Mouse (Mus musculus) left cerebral cortex, adult 6 months (tissue): ENCODE measurements around the gene Prdm16. TPM values are rescaled to one million over a fixed set of nuclear protein-coding genes. Genes with fewer than 3 reads are reported as not detected.

Experiments used
- long read RNA-seq, 2 experiments: library from polyadenylated mRNA; unstranded; transcript quantifications; one replicate each; pipeline ENCODE4 v2.0.0; 2019 to 2020
- polyA plus RNA-seq: library from polyadenylated mRNA; unstranded; fragments of <200 nt; fragmentation: Nextera tagmentation; gene quantifications from 2 replicates; pipeline ENCODE4 v1.2.3, GENCODE M21; 2021

Gene Prdm16
- 5.1 and 5.4 TPM in 2 replicates for polyA plus RNA-seq
- long read RNA-seq, experiment 1, full-length matches to known transcripts = 1 of 45 reads
- long read RNA-seq, experiment 1, partial matches to known transcripts = 3 of 45 reads
- long read RNA-seq, experiment 1, other reads (novel, unspliced or antisense) = 41 of 45 reads
- long read RNA-seq, experiment 2, partial matches to known transcripts = 2 of 17 reads
- long read RNA-seq, experiment 2, other reads (novel, unspliced or antisense) = 15 of 17 reads

DNA sequence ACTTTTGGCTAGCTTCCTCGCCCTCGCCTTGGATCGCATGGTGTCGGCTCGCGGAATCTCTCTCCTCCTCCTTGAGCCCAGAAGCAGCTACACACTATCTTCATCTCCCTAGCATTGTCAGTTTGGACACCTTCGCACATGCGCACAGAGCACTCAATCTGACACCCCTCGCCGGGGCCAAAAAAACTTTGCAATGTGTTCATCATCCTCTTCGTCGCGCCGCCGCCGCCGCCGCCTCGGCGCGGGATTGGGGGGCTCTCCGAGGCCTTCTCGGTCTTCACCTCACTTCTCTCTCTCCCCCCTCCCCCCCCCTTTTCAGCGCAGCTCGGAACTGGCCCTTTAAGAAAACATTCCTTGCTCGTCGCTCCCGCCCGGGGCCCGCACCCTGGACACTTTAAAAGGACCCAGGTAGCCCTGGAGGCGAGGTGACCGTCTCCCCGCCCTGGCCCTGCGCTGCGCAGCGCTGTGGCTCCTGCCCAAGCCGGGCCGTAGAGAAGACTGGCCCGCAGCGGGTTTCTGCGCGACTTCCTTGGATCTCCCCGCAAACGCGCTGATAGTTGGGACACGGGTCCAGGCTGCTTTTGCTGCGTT, at the start of gene Prdm16:
Prdm16 (minus strand) TSS at position 153 of the 591 bp plus-strand sequence.

GRCm38 (mm10) chr4:154667767-154668166, 31.1 kb upstream of the Prdm16 start, which contains the start of gene Actrt2:
TSS of gene Actrt2 (minus strand) at chr4:154667867.

GRCm38 (mm10) chr4:154335761-154336160, 300.9 kb downstream of the Prdm16 start, which contains the start of gene B230104I21Rik:
TSS of gene B230104I21Rik (plus strand) at chr4:154336127.

DNA sequence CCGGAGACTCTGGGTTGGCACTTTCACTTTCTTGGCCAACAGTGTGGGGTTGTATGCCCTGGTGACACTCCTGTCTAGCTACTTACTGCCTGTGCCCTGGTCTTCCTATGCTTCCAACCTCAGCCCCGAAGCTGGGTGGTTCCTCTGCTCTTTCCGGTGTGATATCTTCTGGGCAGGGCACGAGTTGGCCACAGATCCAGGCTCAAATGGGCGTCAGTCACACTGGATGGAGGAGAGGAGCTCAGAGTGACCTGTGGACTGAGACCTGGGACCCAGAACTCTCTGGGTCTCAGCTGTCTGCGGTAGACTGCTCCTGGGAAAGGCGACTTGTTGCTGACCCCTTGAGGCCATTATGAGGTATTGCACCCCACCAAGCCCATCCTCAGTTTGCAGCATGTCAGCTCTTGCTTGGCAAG, 335.2 kb downstream of the Prdm16 start, which contains the start of gene Arhgef16:
Arhgef16 (minus strand) TSS at position 211 of the 416 bp plus-strand sequence.

Other genes with a start within 250 kb of the Prdm16 start
- not detected in 2 replicates for gene Actrt2, start 31.0 kb upstream of the Prdm16 start, polyA plus RNA-seq
- gene Ttc34, start 200.6 kb upstream of the Prdm16 start, polyA plus RNA-seq = 3.3 TPM in 2 replicates
- gene Mmel1, start 232.7 kb upstream of the Prdm16 start, polyA plus RNA-seq = 0.80 and 1.4 TPM in 2 replicates